Mouse (Mus musculus) C2C12 (cell line): ENCODE data around the gene Ssbp3. TPM values are rescaled to one million over a fixed set of nuclear protein-coding genes. Genes with fewer than 3 reads are reported as not detected.

ENCODE experiments used
- H3K27me3 ChIP-seq: one replicate; pipeline ENCODE4 v1.6.1; 2011; ENCODE audit not compliant: control insufficient read depth, insufficient read depth, insufficient read length
- H3K36me3 ChIP-seq: one replicate; pipeline ENCODE4 v1.6.1; 2011; ENCODE audit not compliant: control insufficient read depth, insufficient read depth
- H3K4me3 ChIP-seq: one replicate; pipeline ENCODE4 v1.5.1; 2011; ENCODE audit warnings: mild to moderate bottlenecking, control low read depth; ENCODE audit not compliant: poor library complexity, insufficient read depth, severe bottlenecking
- H3K79me2 ChIP-seq: one replicate; pipeline ENCODE4 v1.6.1; 2011; ENCODE audit not compliant: control insufficient read depth, insufficient read depth
- H3K79me3 ChIP-seq: one replicate; pipeline ENCODE4 v1.6.1; 2011; ENCODE audit warnings: low read depth, control low read depth
- H3ac ChIP-seq: one replicate; pipeline ENCODE3; 2011; ENCODE audit warnings: low read depth; ENCODE audit not compliant: control insufficient read depth, insufficient read length
- CEBPB ChIP-seq: IDR thresholded peaks from one replicate; pipeline ENCODE4 v1.6.1; 2011; ENCODE audit warnings: low read depth, mild to moderate bottlenecking, control low read depth, moderate library complexity
- CTCF ChIP-seq: IDR thresholded peaks from one replicate; pipeline ENCODE4 v1.5.1; 2011; ENCODE audit not compliant: control insufficient read depth, insufficient read depth, insufficient read length
- FOSL1 ChIP-seq: IDR thresholded peaks from one replicate; pipeline ENCODE4 v1.8.0; 2011; ENCODE audit warnings: mild to moderate bottlenecking, low read length; ENCODE audit not compliant: poor library complexity, insufficient read depth, severe bottlenecking
- MAX ChIP-seq: IDR thresholded peaks from one replicate; pipeline ENCODE4 v1.6.1; 2011; ENCODE audit warnings: mild to moderate bottlenecking, control low read depth
- MYOD1 ChIP-seq: IDR thresholded peaks from one replicate; pipeline ENCODE4 v1.6.1; 2011; ENCODE audit warnings: low read depth; ENCODE audit not compliant: control insufficient read depth, insufficient read length
- MYOG ChIP-seq: IDR thresholded peaks from one replicate; pipeline ENCODE4 v1.6.1; 2011; ENCODE audit not compliant: control insufficient read depth, insufficient read length; ENCODE audit errors: extremely low read depth
- USF1 ChIP-seq: IDR thresholded peaks from one replicate; pipeline ENCODE4 v1.6.1; 2011; ENCODE audit warnings: low read depth, mild to moderate bottlenecking, control low read depth, moderate library complexity
- polyA plus RNA-seq: library from polyadenylated mRNA; unstranded; fragments of >200 nt; fragmentation: generic; extraction: Trizol; gene quantifications from one replicate; pipeline ENCODE4 v1.2.1, GENCODE M21; 2012; ENCODE audit warnings: missing spikeins

The Ssbp3 gene
- polyA plus RNA-seq, 1 experiment = 74.7 TPM

DNA sequence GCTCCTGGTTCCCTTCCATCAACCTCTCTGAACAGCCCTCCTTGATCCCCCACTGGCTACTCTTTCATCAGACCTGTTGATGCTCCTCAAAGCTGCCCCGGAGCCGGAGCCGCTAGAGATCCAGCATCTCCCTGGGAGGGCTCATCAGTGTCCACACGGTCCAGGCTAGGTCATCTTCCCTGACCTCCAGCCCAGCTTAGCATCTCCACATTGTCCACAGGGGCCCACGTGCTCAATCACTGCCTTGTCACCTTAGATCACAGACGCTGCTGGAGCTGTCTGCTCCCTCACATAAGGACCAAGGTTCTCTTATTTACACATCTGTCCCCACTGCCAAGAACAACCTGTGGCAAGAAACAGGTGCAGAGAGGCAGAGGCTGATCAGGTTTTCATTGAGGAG lies 9.8 kb upstream of the Ssbp3 start:
- Histone ChIP-seq H3K4me3 (no peak overlapping the region), H3K79me3 (no peaks in the 10 kb centered on the region), H3K36me3 (no peaks in the 10 kb centered on the region), H3ac (no peak overlapping the region), H3K27me3 (no peaks in the 10 kb centered on the region), H3K79me2 (no peaks in the 10 kb centered on the region)
- TF ChIP-seq FOSL1 (no peak), MYOD1 (no peak), CTCF (no peak), MAX (no peak), CEBPB (no peak)

DNA sequence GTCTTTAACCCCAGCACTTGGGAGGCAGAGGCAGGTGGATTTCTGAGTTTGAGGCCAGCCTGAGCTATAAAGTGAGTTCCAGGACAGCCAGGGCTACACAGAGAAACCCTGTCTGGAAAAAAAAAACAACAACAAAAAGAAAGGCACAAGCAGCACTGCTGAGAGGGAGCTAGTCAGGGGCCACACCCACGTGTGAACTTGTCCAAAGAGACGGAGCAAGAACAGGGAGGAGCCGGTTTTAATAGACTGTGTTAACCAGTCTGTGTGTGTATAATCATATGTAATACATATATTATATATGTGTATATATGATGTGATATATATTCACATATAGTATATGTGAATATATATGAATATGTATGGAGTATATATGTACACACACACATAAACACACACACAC lies 8.9 kb upstream of the Ssbp3 start:
- TF ChIP-seq MAX (no peak), CTCF (no peak), CEBPB (no peak), MYOG (no peak), MYOD1 (no peak), USF1 (no peak), FOSL1 (no peak)
- H3K27me3 ChIP-seq = no peaks in the 10 kb centered on the region
- no peaks in the 10 kb centered on the region for H3K79me2 ChIP-seq
- no peak overlapping the region for H3K4me3 ChIP-seq
- H3K36me3 ChIP-seq = no peaks in the 10 kb centered on the region
- H3K79me3 ChIP-seq = no peaks in the 10 kb centered on the region
- H3ac ChIP-seq = no peak overlapping the region

- Histone ChIP-seq H3K79me2 (no peaks in the 10 kb centered on the region), H3K79me3 (no peaks in the 10 kb centered on the region), H3ac (no peak overlapping the region), H3K4me3 (no peak overlapping the region), H3K27me3 (no peaks in the 10 kb centered on the region), H3K36me3 (no peaks in the 10 kb centered on the region)
- TF ChIP-seq MYOD1 (no peak), CEBPB (peak; percentile 41)
Observed at GRCm38 (mm10) chr4:106902157-106902556, 8.3 kb upstream of the Ssbp3 start.

DNA sequence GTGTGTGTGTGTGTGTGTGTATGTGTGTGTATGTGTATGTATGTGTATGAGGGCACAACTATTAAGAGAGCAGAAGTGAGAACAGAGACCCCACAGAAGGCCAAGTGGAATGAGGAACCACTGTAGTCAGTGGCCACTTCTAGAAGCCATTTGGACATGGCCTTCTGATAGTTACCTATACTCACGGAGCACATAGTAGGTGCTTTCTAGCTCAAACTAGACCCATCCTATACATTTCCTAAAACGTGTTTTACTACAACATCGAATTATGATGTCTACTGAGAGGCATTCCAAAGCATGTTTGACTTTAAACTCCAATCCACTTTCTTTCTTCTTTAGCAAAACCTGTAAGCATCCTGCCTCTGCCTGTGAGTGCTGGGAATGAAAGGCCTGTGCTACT lies 4.6 kb upstream of the Ssbp3 start:
- Histone ChIP-seq H3K27me3 (no peaks in the 10 kb centered on the region), H3ac (no peak overlapping the region), H3K79me3 (no peaks in the 10 kb centered on the region), H3K79me2 (no peaks in the 10 kb centered on the region), H3K4me3 (no peak overlapping the region), H3K36me3 (no peaks in the 10 kb centered on the region)
- TF ChIP-seq FOSL1 (no peak), USF1 (no peak), MAX (no peak), CTCF (no peak), MYOG (no peak), CEBPB (no peak), MYOD1 (no peak)

- H3K27me3 ChIP-seq = no peaks in the 10 kb centered on the region
- H3K36me3 ChIP-seq = no peaks in the 10 kb centered on the region
- H3K79me3 ChIP-seq = peaks cover 6% of the 10 kb centered on the region
- no peak overlapping the region for H3K4me3 ChIP-seq
- TF ChIP-seq MYOG (no peak), USF1 (no peak), MYOD1 (peak; percentile 45), CEBPB (no peak)
- H3ac ChIP-seq = peak overlapping the region; percentile 35
- peaks cover 15% of the 10 kb centered on the region for H3K79me2 ChIP-seq
Observed at GRCm38 (mm10) chr4:106907701-106908425, 2.6 kb upstream of the Ssbp3 start.

GRCm38 (mm10) chr4:106908426-106908809 lies 2.1 kb upstream of the Ssbp3 start:
- Histone ChIP-seq H3K27me3 (no peaks in the 10 kb centered on the region), H3ac (no peak overlapping the region), H3K79me3 (peaks cover 12% of the 10 kb centered on the region), H3K36me3 (peaks cover 3% of the 10 kb centered on the region), H3K4me3 (no peak overlapping the region), H3K79me2 (peaks cover 20% of the 10 kb centered on the region)
- no peak for TF ChIP-seq MYOD1
- no peak for TF ChIP-seq MYOG
- TF ChIP-seq CEBPB = no peak
- no peak for TF ChIP-seq FOSL1
- no peak for TF ChIP-seq USF1
- TF ChIP-seq MAX = no peak
- TF ChIP-seq CTCF = no peak
